Mouse (Mus musculus): ENCODE results near the gene Eno3. TPM values are rescaled to one million over a fixed set of nuclear protein-coding genes. Genes with fewer than 3 reads are reported as not detected.

Gene Eno3
- polyA plus RNA-seq, 1 experiment from 2014 or later = 12.7 TPM

GRCm38 (mm10) chr11:70619101-70619500 is 37.9 kb upstream of the Eno3 start, which contains the start of gene Chrne:
Gene Chrne (minus strand): TSS chr11:70619216.
- H3K4me1 ChIP-seq (ENCODE audit: insufficient read depth) = peaks cover 10% of the 10 kb centered on the region; the same call in 1 of the 2 replicates
- no peaks in the 10 kb centered on the region for H3K36me3 ChIP-seq (ENCODE audit: insufficient read depth)
- H3K9me3 ChIP-seq (ENCODE audit: low read depth, low read length) = no peaks in the 10 kb centered on the region
- H3K4me2 ChIP-seq = no peak within 1 kb of the TSS
- no peak within 1 kb of the TSS for H3K9ac ChIP-seq
- DNase-seq (no peak), ATAC-seq (ENCODE audit: insufficient read depth) (no peak)
- no peak within 1 kb of the TSS for H3K27ac ChIP-seq (ENCODE audit: low read depth)
- whole genome bisulfite sequencing = 37% methylated on average over 1 of the region's 1 CpGs
- no peaks in the 10 kb centered on the region for H3K27me3 ChIP-seq (ENCODE audit: insufficient read depth, low read length)
- H3K4me3 ChIP-seq (ENCODE audit: low read depth, low read length) = no peak within 1 kb of the TSS
- no peak for TF ChIP-seq CTCF (IDR thresholded peaks at IDR 0.05; ENCODE audit: low read depth)

- H3K27ac ChIP-seq (ENCODE audit: low read depth) = 0 out of 2 replicates have a peak overlapping the region, but pooled peaks have one; percentile 24
- no peak overlapping the region for H3K4me3 ChIP-seq (ENCODE audit: low read depth, low read length)
- no peaks in the 10 kb centered on the region for H3K27me3 ChIP-seq (ENCODE audit: insufficient read depth, low read length)
- ATAC-seq (ENCODE audit: insufficient read depth) = no peak
- no peak overlapping the region for H3K9ac ChIP-seq
- H3K4me2 ChIP-seq = no peak overlapping the region
- H3K4me1 ChIP-seq (ENCODE audit: insufficient read depth) = no peaks in the 10 kb centered on the region
- no peaks in the 10 kb centered on the region for H3K36me3 ChIP-seq (ENCODE audit: insufficient read depth)
- WGBS = 28% methylated on average over 7 of the region's 7 CpGs
- H3K9me3 ChIP-seq (ENCODE audit: low read depth, low read length) = no peaks in the 10 kb centered on the region
- TF ChIP-seq CTCF (IDR thresholded peaks at IDR 0.05; ENCODE audit: low read depth) = no peak
- peak; percentile 46 for DNase-seq
These were observed 34.8 kb upstream of the Eno3 start for GRCm38 (mm10) chr11:70621972-70622814.

GRCm38 (mm10) chr11:70623053-70623742 is 33.8 kb upstream of the Eno3 start:
- no peaks in the 10 kb centered on the region for H3K27me3 ChIP-seq (ENCODE audit: insufficient read depth, low read length)
- no peaks in the 10 kb centered on the region for H3K36me3 ChIP-seq (ENCODE audit: insufficient read depth)
- no peaks in the 10 kb centered on the region for H3K9me3 ChIP-seq (ENCODE audit: low read depth, low read length)
- no peak for ATAC-seq (ENCODE audit: insufficient read depth)
- no peak overlapping the region for H3K4me2 ChIP-seq
- DNase-seq = peak; percentile 34
- no peak overlapping the region for H3K9ac ChIP-seq
- peak; percentile 45 for TF ChIP-seq CTCF (IDR thresholded peaks at IDR 0.05; ENCODE audit: low read depth)
- H3K4me1 ChIP-seq (ENCODE audit: insufficient read depth) = no peaks in the 10 kb centered on the region
- H3K4me3 ChIP-seq (ENCODE audit: low read depth, low read length) = no peak overlapping the region
- H3K27ac ChIP-seq (ENCODE audit: low read depth) = no peak overlapping the region
- WGBS = 70% methylated on average over 10 of the region's 10 CpGs

- Histone ChIP-seq H3K27ac (ENCODE audit: low read depth) (no peak overlapping the region), H3K27me3 (ENCODE audit: insufficient read depth, low read length) (no peaks in the 10 kb centered on the region), H3K9me3 (ENCODE audit: low read depth, low read length) (no peaks in the 10 kb centered on the region), H3K4me2 (no peak overlapping the region), H3K4me3 (ENCODE audit: low read depth, low read length) (no peak overlapping the region), H3K9ac (no peak overlapping the region), H3K36me3 (ENCODE audit: insufficient read depth) (no peaks in the 10 kb centered on the region), H3K4me1 (ENCODE audit: insufficient read depth) (no peaks in the 10 kb centered on the region)
- 39% methylated on average over 4 of the region's 4 CpGs for WGBS
- DNase-seq = peak; percentile 77
- ATAC-seq (ENCODE audit: insufficient read depth) = no peak
- peak; percentile 70 for TF ChIP-seq CTCF (IDR thresholded peaks at IDR 0.05; ENCODE audit: low read depth)
These were observed 31.5 kb upstream of the Eno3 start for GRCm38 (mm10) chr11:70625473-70625872.

- no peak for TF ChIP-seq CTCF (IDR thresholded peaks at IDR 0.05; ENCODE audit: low read depth)
- Histone ChIP-seq H3K9me3 (ENCODE audit: low read depth, low read length) (no peaks in the 10 kb centered on the region), H3K27me3 (ENCODE audit: insufficient read depth, low read length) (no peaks in the 10 kb centered on the region), H3K4me1 (ENCODE audit: insufficient read depth) (no peaks in the 10 kb centered on the region), H3K4me2 (no peak overlapping the region), H3K36me3 (ENCODE audit: insufficient read depth) (no peaks in the 10 kb centered on the region), H3K27ac (ENCODE audit: low read depth) (no peak overlapping the region), H3K4me3 (ENCODE audit: low read depth, low read length) (no peak overlapping the region), H3K9ac (no peak overlapping the region)
- ATAC-seq (ENCODE audit: insufficient read depth) (no peak), DNase-seq (no peak)
- WGBS = 60% methylated on average over 4 of the region's 4 CpGs
These were observed 30.1 kb upstream of the Eno3 start for GRCm38 (mm10) chr11:70626877-70627276.

- H3K27me3 ChIP-seq (ENCODE audit: insufficient read depth, low read length) = no peaks in the 10 kb centered on the region
- peak; percentile 34 for DNase-seq
- no peaks in the 10 kb centered on the region for H3K9me3 ChIP-seq (ENCODE audit: low read depth, low read length)
- H3K4me1 ChIP-seq (ENCODE audit: insufficient read depth) = no peaks in the 10 kb centered on the region
- no peak overlapping the region for H3K4me3 ChIP-seq (ENCODE audit: low read depth, low read length)
- no peak overlapping the region for H3K9ac ChIP-seq
- ATAC-seq (ENCODE audit: insufficient read depth) = no peak
- no peak overlapping the region for H3K27ac ChIP-seq (ENCODE audit: low read depth)
- H3K36me3 ChIP-seq (ENCODE audit: insufficient read depth) = no peaks in the 10 kb centered on the region
- H3K4me2 ChIP-seq = no peak overlapping the region
- 57% methylated on average over 2 of the region's 2 CpGs for WGBS
- TF ChIP-seq CTCF (IDR thresholded peaks at IDR 0.05; ENCODE audit: low read depth) = no peak
These were observed 28.6 kb upstream of the Eno3 start for GRCm38 (mm10) chr11:70628431-70628830.

- H3K9me3 ChIP-seq (ENCODE audit: low read depth, low read length) = no peaks in the 10 kb centered on the region
- H3K4me1 ChIP-seq (ENCODE audit: insufficient read depth) = no peaks in the 10 kb centered on the region
- DNase-seq (peak; percentile 42), ATAC-seq (ENCODE audit: insufficient read depth) (no peak)
- H3K4me3 ChIP-seq (ENCODE audit: low read depth, low read length) = no peak overlapping the region
- H3K27me3 ChIP-seq (ENCODE audit: insufficient read depth, low read length) = no peaks in the 10 kb centered on the region
- peak; percentile 41 for TF ChIP-seq CTCF (IDR thresholded peaks at IDR 0.05; ENCODE audit: low read depth)
- H3K4me2 ChIP-seq = no peak overlapping the region
- no peaks in the 10 kb centered on the region for H3K36me3 ChIP-seq (ENCODE audit: insufficient read depth)
- no peak overlapping the region for H3K9ac ChIP-seq
- 46% methylated on average over 5 of the region's 5 CpGs for WGBS
- H3K27ac ChIP-seq (ENCODE audit: low read depth) = no peak overlapping the region
These were observed 27.4 kb upstream of the Eno3 start for GRCm38 (mm10) chr11:70629557-70629956.
